Mouse (Mus musculus) left cerebral cortex, postnatal 36 days (tissue): ENCODE measurements at regions not wholly inside any gene's neighbourhood (a gene's known extent, or its start where the extent isn't known, plus 50 kb on each side); places are given as distances from the start of the nearest gene placed in this dataset.
A peak's percentile ranks its signal among the peaks of the same experiment; 100 is the strongest.

Source experiments
- DNase-seq, 2 experiments: peaks; one replicate each; pipeline ENCODE4 v3.0.0; 2021 to 2022; ENCODE audit warnings: low spot score in 2 of 2, mixed read lengths in 1 of 2
- intact Hi-C: fragments of 180-260 bp; cut with DNase I; formaldehyde crosslinking; loops from one replicate; pipeline ENCODE4 v1.15.1; 2025

DNA sequence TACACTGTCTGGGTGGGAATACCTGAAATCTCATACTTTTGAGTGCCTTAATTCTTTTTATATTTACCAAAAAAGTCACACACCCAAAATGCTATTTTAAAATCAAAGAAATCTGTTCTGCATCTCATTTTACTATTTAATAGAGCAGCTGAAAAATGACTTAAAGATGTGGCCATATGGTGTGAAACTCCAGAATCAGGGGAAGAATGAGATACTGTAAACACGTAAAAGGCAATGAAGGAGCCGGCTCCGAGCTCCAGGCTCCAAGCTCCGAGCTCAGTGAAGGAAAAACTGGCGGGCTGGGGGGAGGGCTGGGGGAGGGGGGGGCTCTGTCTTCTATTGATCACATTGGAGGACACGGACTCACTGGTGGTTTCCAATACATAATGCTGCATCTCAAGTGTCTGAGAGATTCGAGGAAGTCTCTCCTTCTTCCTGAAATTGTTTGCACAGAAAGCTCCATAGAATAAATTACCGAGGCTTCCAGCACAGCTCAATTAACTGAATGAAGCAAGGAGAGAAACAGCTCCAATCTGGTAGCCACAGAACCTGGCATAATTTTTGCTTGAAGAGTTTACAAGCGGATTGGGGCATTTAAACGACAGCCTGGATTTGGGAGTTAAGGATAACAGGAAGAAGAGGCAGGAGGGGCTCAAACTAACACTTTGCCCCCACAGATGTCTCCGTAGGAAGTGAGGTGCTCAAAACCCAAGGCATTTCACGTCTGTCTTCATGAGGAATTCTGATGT, 112.2 kb upstream of the 1700066M21Rik start:
- peak in 1 of 2 experiments; percentile 15 for DNase-seq
- intact Hi-C loops, result loop anchor here (5.0 to 10.0 kb wide), 3 partner anchors 58 to 1378 kb away; partner anchors contain the start of gene Satb2

DNA sequence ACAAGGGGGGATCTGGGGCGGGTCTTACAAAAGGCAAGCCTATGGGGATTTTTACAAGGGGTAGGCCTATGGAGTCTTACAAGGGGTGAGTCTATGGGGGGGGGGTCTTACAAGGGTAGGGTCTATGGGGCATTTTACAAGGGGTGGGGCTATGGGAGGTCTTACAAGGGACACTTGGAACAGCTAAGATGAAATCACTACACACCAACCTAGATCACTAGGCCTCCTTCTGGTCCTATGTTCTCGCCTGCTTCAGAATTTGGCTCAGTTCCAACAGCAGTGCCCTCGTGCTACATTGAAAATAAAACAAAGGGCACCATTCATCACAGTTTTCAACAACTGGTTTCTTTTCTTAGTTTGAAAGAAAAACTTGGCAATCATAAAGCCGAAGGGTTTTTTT, 110.7 kb upstream of the 1700066M21Rik start:
- intact Hi-C loops, result loop anchor here (5.0 to 10.0 kb wide), 3 partner anchors 59 to 1379 kb away; partner anchors contain the start of gene Satb2
- no peak for DNase-seq

DNA sequence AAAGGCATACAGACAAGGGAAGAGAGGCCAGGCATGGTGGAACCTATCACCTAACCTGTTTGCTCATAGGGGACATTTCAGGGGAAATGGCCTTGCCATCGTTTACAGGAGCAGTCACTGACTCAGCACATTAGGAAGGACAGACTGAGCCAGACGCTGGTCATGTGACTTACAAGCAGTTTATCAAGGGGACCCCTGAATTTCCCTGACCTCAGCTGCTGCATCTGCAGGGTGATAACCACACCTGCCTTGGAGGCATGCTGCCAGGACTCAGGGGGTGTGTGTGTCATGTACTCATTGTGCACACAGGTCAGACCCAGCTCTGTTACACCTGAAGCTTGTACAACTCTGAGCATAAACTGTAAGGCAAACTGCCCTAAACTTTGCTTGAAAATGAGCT, 109.6 kb upstream of the 1700066M21Rik start:
- no peak for DNase-seq
- intact Hi-C loops, result loop anchor here (5.0 to 10.0 kb wide), 3 partner anchors 61 to 1381 kb away; partner anchors contain the start of gene Satb2

DNA sequence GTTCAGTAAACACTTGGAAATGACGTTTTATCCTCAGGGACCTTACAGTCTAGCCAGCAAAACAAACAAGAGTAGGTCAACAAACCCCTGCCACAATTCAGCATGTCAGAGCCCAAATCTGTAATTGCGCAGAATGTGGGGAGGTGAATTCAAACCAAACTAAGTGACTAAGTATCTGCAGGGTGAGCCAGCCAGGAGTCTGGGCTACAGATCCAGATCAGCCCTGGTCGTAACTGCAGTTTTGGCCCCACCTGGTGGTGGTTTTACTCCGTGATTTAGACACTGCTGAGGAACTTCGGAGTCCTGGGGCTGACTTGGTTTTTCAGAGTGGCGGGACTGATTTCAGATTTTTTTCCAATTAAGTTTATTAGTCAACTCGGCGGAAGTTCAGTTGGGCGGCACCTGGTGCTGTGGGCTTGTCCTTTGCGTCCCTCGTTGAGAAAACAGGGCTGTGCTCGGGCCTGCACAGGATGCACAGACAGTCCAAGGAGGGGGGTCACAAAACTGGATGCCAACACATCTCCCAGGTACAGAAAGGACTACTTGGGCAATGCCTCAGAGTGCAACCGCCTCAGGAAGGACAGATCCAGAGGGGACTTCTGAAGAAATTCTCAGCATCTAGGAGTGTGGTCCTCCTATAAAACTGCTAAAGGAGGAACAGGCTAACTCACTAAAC, 107.6 kb upstream of the 1700066M21Rik start:
- peak; percentile 60 to 75 for DNase-seq
- intact Hi-C loops, result loop anchor here (5.0 to 10.0 kb wide), 3 partner anchors 63 to 1383 kb away; partner anchors contain the start of gene Satb2

DNA sequence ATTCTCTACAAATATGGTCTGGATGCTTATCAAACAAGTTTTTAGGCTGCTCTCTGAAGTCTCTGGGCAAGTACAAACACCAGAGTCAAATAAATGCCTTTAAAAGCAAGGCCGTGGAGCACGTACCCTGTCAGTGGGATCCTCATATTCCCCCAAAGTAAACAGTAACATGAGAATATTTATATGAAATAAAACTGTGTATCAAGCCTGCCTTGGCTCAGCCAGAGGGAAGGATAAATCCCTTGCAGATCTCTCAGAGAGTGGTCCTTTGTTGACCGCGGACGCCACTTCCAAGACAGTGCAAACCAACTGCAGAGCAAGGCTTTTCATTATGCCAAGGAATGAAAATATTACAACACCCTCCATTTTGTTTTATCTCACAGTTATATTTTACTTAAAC, 104.8 kb upstream of the 1700066M21Rik start:
- intact Hi-C loops, result no loop called here
- no peak for DNase-seq

DNA sequence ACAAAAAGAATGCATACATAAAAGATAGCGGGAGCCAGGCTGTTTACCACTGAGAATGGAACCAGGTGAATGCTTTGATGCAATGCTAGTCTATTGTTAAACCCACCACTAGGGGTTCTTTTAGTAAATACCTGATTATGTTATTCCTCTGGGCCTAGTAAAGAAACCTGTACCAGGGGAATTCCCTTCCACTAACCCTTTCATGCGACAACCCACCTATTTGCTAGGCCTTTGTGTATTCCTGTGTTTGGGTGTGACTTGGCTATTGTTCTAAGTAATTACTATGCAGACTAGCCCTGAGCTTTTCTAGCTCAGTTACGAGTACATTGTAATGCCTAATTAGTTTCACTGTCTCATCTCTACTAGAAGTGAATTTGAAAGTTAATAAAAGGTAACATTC, 95.9 kb upstream of the 1700066M21Rik start:
- no peak for DNase-seq
- intact Hi-C loops, result no loop called here

DNA sequence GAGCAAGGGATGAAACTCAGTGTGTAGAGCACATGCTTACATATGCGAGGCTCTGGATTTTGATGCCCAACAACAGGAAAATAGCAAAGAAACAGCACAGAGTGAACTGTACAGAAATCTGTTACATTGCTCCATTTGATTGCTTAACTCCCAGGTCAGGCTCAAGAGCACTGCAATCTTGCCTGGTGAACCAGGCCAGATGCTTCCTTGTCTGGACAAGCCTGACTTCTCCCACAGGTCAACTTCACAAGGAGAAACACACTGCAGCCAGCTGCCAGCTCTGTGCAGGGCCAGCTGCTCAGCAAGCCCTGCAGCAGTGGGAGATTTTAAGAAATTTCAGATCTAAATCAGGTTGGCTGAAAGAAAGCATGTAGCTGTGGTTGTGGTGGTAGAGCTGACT, 81.2 kb upstream of the 1700066M21Rik start:
- DNase-seq, result no peak
- intact Hi-C loops, result no loop called here

DNA sequence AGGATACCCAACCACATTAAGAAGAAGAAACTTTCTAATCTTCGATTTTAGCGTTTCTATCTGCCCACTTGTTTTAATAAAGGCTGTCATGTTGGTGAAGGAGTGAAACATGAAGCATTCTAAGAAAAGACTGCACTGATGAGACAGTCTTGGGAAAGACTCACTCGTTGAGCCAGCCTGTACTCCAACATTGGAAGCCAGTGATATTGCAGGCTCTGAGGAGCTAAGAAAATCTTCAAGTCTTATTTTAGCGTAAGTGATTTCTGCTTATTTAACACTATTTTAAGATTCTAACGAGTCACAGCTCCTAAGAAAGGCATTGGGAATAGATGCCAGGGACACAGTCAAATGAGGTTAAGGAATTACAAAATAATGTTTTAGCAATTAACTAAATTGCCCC, 78.9 kb upstream of the 1700066M21Rik start:
- intact Hi-C loops, result no loop called here
- DNase-seq, result no peak

DNA sequence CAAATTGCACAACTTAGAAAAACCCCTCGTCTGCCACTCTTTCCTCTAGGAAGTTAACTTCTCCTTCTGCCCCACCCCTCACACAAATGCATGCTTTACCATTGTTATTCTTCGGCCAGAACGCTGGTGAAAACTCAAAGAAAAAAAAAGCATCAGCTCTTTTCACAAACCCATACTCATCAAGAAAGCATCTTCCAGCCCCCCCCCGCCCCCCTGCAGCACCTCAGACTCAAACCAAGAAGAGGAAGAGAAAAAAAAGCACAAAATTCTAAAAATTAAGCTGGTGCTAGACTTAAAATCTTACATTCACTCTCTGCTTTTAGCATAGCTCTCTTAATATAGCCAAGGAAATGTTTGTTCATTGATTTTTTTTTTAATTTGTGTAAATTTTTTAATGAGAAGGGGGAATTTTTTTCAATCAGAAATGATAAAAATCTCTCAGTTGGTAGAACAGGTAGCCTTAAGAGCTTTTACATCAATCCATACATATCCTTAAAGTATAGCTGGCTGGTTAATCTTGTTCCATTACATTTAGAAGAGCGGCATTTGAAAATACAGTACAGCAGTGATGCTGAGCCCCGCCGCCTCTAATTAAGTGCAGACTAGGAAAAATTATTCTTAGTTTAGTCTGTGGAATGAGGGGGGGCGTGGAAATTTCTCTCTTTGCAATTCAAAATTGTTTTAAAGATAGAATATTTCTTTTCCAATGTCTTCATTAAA, 76.0 kb upstream of the 1700066M21Rik start:
- intact Hi-C loops, result no loop called here
- DNase-seq, result no peak

DNA sequence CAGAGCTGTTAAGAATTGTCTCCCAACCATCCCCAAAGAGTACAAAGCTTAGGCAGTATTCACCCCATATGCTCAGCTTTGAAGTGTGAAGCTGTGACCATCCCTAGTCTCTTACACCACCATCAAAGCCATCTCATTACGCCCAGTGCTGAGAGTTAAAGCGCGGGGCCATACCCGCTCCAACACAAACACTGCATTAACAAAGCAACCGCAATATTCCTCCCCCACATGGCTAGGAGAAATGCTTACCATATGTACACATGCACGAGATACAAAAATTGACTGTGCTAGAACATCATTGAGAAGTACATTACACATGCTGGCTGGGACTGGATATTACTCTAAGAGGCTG, 75.5 kb upstream of the 1700066M21Rik start:
- intact Hi-C loops, result no loop called here
- peak; percentile 9 to 13 for DNase-seq

DNA sequence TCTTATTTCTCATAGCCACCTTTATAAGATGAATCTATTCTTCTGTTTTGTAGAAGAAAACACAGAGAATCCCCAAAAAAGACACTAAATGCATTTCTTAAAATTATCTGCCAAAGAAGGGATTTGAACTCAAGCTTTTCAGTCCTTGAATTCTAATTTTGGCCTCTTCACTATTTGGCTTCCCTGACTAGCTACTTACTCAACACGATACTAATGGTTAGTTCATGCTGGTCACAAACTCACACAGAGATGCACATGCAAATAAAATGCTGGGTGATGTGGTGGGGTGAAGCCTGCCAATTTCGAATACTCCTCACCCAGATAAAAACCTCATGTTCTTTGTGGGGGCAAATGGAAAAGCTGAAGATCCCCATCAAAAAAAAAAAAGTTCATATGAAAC, 72.7 kb upstream of the 1700066M21Rik start:
- intact Hi-C loops, result no loop called here
- DNase-seq, result no peak

DNA sequence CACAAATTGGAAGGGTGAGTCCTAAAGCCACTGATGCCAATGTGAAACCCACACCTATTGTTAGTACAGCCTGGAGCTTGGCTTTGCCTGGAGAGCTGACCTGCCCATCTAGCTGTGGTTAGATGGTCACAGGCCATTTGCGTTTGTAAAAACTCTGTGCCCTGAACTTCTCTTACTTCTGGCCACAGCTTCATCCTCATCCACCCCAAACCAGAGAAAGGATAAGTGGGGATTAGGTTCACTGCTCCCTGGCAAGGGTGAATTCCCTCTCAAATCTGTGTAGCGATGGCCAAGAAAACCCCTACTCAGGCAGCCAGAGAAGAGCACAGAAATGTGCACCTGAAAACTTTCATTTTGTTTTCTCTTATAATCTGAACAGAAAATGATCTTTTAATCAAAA, 54.9 kb upstream of the 1700066M21Rik start:
- DNase-seq, result no peak
- intact Hi-C loops, result no loop called here

DNA sequence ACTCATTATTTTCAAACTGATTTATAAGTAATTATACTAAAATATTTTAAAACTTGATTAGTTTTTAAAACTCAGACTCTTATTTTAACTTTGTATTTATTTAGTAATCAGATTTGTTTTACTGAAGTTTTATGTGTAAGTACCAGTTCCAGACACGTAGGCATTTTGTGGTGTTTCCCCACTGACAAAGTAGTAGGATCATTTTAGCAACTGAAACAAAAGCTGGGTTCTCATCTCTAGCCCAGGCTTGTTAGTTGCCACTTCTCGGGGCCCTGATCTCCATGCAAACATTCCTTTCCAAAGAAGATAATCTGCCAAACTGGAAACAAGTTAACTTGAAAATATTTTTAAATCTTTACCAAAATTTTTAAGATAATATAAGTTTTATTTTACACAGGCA, 54.3 kb upstream of the 1700066M21Rik start:
- intact Hi-C loops, result no loop called here
- DNase-seq, result no peak

DNA sequence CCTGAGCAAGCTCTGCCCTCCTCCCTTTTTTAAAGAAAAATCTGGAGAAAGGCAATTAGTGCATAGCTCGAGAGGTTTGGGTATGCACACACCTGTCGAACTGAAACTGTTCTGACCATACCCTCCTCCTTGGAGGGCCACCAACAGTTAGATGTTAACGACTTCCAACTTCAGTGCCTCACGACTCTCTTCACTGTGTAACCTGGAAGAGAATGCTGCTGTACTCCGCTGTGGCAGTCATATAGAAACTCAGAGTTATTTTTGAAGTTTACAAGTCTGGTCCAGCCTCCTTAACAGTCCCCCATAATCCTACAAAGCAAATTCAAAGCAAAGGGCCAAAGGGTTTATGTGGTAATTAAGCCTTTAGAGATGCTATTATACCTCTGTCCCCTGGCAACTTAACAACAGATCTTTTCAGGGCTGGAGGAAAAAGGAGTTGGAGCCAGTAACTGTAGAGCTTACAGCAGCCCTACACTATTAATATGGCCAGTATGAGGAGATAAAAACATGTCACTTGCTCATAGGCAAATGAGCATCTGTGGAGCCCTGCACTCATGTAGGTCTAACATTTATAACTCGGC, 51.7 kb upstream of the 1700066M21Rik start:
- intact Hi-C loops, result no loop called here
- no peak for DNase-seq
